Mouse (Mus musculus): ENCODE measurements around the gene Rad17. TPM values are rescaled to one million over a fixed set of nuclear protein-coding genes. Genes with fewer than 3 reads are reported as not detected.

Gene Rad17
- polyA plus RNA-seq, 1 experiment from 2014 or later: 22.1 TPM

DNA sequence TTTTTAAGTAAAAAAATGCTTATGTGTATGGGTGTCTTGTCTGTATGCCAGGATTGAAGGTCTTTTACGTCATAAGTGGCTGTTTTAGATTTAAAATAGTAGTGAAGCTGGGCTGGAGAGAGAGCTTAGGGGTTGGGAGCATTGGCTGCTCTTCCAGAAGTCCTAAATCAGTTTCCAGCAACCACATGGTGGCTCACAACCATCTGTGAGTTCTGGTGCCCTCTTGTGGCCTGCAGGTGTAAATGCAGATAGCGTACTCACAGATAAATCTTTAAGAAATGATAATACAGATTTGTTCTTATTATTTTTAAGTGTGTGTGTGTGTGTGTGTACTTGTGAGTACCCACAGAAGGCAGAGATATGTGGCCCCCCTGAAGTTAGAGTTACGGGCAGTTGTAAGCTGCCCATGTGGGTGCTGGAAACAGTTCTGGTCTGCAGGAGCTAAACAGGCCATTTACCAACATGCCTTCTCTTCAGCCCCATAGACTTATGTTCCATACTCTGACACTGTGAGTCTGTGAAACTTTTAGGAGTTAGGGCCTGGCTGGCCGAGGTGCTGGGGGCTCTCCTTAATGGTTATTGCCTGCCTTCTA lies 9.1 kb upstream of the Rad17 start:
- no peak for ATAC-seq (ENCODE audit: insufficient number of reproducible peaks, low FRiP score, low TSS enrichment, low read depth)
- no peak overlapping the region for H3K27ac ChIP-seq (replicated peaks)
- 47% methylated on average over 4 of the region's 4 CpGs for WGBS
- H3K4me3 ChIP-seq (replicated peaks): no peak overlapping the region
- H3K9me3 ChIP-seq (replicated peaks): no peaks in the 10 kb centered on the region
- no peaks in the 10 kb centered on the region for H3K4me1 ChIP-seq
- H3K36me3 ChIP-seq: peaks cover 16% of the 10 kb centered on the region
- no peak overlapping the region for H3K4me2 ChIP-seq (replicated peaks)
- no peak overlapping the region for H3K9ac ChIP-seq
- no peaks in the 10 kb centered on the region for H3K27me3 ChIP-seq

DNA sequence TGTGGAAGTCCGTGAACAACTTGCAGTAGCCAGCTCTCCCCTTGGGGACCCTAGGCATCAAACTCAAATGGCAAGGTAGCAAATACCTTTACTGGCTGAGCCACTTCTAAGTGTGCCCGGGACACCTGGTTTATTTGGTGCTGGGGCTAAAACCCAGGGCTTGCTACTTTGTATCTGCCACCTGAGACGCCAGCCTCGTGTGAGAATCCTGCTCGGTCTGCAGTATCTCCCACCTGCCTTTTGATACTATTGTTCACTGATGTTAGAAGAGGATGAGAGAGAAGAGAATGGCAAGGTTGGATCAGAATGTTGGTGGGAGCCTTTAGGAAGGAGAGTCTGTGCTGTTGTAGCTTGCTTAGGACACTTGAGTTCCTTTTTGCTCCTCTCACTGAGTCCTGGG lies 7.2 kb upstream of the Rad17 start:
- WGBS: 95% methylated on average over 5 of the region's 5 CpGs
- no peak for ATAC-seq (ENCODE audit: insufficient number of reproducible peaks, low FRiP score, low TSS enrichment, low read depth)
- no peak overlapping the region for H3K27ac ChIP-seq (replicated peaks)

DNA sequence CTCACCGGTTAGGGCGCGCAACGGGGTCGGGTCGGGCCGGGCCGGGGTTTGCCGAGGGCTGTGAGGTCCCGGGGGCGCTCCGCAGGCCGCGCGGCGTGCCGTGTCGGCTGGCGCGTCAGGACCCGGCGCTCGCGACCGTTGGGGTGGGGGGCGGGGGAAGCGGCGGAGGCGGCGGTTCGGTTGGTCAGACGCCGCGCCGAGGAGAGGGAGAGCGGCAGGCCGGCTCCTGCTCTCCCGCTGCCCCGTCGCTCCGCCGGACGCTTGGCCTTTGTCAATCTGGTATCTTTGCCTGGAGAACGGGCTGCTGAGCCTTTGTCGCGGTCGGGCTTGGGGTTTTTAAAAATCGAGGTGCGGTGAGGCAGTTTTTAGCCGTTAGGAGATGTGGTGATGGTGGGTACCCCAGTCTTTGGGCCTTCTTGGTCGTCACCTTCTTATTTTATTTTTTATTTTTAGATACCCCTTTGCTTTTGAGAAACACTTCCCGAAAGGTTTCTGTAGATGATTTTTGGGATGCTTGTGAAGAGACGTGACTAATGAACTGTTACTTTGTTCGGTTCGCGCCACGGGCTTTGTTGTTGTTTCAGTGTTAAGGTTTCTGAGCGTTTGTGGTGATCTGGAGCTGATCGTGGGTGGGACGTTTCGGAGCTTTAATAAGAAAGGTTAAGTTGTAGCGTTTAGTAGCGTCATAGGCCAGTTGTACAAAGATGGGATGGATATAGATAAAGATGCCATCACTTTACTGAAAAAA lies 762 bp upstream of the Rad17 start, which contains the start of gene Taf9:
TSS of gene Taf9 (plus strand) at position 141 of the 748 bp plus-strand sequence.
- peak within 1 kb of the TSS; percentile 95 for H3K4me3 ChIP-seq (replicated peaks)
- H3K4me2 ChIP-seq (replicated peaks): peak within 1 kb of the TSS; percentile 79
- H3K27ac ChIP-seq (replicated peaks): peak within 1 kb of the TSS; percentile 96
- WGBS: under 1% methylated on average over 45 of the region's 63 CpGs
- peak within 1 kb of the TSS; percentile 97 for H3K9ac ChIP-seq
- no peaks in the 10 kb centered on the region for H3K27me3 ChIP-seq
- no peaks in the 10 kb centered on the region for H3K9me3 ChIP-seq (replicated peaks)
- peak; percentile 74 for ATAC-seq (ENCODE audit: insufficient number of reproducible peaks, low FRiP score, low TSS enrichment, low read depth)
- peaks cover 21% of the 10 kb centered on the region for H3K36me3 ChIP-seq
- peaks cover 8% of the 10 kb centered on the region for H3K4me1 ChIP-seq

More for the DNA sequence above, 7.2 kb upstream of the Rad17 start:
- Histone ChIP-seq H3K4me2 (replicated peaks) (no peak overlapping the region), H3K4me1 (no peaks in the 10 kb centered on the region), H3K27me3 (no peaks in the 10 kb centered on the region), H3K4me3 (replicated peaks) (no peak overlapping the region), H3K36me3 (peaks cover 18% of the 10 kb centered on the region), H3K9me3 (replicated peaks) (no peaks in the 10 kb centered on the region), H3K9ac (no peak overlapping the region)

- 95% methylated on average over 8 of the region's 8 CpGs for WGBS
- H3K4me3 ChIP-seq (replicated peaks): no peak overlapping the region
These were observed 2.6 kb downstream of the Rad17 start for GRCm38 (mm10) chr13:100648223-100648622.

GRCm38 (mm10) chr13:100642471-100643209 lies 8.2 kb downstream of the Rad17 start:
- H3K4me3 ChIP-seq (replicated peaks): no peak overlapping the region
- no peaks in the 10 kb centered on the region for H3K4me1 ChIP-seq
- 90% methylated on average over 4 of the region's 4 CpGs for WGBS
- H3K27me3 ChIP-seq: no peaks in the 10 kb centered on the region
- peaks cover 75% of the 10 kb centered on the region for H3K36me3 ChIP-seq
- no peak for ATAC-seq (ENCODE audit: insufficient number of reproducible peaks, low FRiP score, low TSS enrichment, low read depth)
- no peak overlapping the region for H3K27ac ChIP-seq (replicated peaks)
- H3K4me2 ChIP-seq (replicated peaks): no peak overlapping the region
- H3K9ac ChIP-seq: no peak overlapping the region
- no peaks in the 10 kb centered on the region for H3K9me3 ChIP-seq (replicated peaks)

More at GRCm38 (mm10) chr13:100648223-100648622, 2.6 kb downstream of the Rad17 start:
- Histone ChIP-seq H3K4me1 (peaks cover 8% of the 10 kb centered on the region), H3K27ac (replicated peaks) (no peak overlapping the region), H3K27me3 (no peaks in the 10 kb centered on the region), H3K36me3 (peaks cover 39% of the 10 kb centered on the region), H3K4me2 (replicated peaks) (no peak overlapping the region), H3K9ac (no peak overlapping the region), H3K9me3 (replicated peaks) (no peaks in the 10 kb centered on the region)
- ATAC-seq (ENCODE audit: insufficient number of reproducible peaks, low FRiP score, low TSS enrichment, low read depth): no peak

DNA sequence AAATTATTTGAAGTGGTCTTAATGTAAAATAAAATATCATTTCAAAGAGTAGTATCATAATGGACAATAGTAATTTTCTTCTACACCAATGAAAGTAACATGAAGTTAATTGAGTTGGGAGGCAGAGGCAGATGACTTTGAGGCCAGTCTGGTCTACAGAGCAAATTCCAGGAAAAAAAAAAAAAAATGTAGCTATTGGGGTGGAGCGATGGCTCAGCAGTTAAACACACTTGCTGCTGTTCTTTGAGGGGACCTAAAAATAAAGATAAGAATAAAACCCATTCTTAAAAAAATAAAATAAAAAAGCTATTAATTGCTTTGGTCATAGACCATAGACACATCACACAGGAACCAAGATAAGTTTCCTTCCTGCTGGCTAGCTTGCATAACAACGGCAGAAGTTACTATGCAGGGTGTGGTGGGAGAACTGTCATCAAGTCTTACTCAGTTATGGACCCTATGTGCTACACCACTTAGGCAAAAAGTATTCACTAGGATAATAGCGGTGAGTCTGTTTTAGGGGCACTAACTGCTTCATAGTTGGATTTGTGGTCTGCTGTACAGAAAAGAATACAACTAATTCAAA lies 16.7 kb downstream of the Rad17 start:
- Histone ChIP-seq H3K36me3 (peaks cover 61% of the 10 kb centered on the region), H3K4me2 (replicated peaks) (no peak overlapping the region), H3K9ac (no peak overlapping the region), H3K4me3 (replicated peaks) (no peak overlapping the region), H3K27ac (replicated peaks) (no peak overlapping the region), H3K4me1 (no peaks in the 10 kb centered on the region), H3K9me3 (replicated peaks) (no peaks in the 10 kb centered on the region), H3K27me3 (no peaks in the 10 kb centered on the region)
- 87% methylated on average over 3 of the region's 3 CpGs for WGBS
- ATAC-seq (ENCODE audit: insufficient number of reproducible peaks, low FRiP score, low TSS enrichment, low read depth): no peak

DNA sequence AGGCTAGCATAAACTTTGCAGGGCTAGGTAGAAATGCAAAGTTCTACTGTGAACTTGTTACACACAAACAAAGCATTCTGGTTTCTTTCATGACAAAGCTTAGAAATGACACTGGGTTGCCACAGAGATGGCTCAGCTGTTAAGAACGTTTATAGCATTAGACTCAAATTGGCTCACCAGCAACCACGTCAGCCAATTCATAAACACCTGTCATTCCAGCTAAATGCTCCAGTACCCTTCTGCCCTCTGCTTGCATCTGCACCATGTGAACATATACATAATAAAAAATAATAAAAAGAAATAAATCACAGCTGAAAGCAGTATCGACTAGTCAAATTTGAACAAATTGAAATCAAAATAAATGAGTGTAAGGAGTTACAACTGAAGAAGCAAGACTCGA lies 28.6 kb downstream of the Rad17 start:
- peaks cover 55% of the 10 kb centered on the region for H3K36me3 ChIP-seq
- no peak overlapping the region for H3K4me3 ChIP-seq (replicated peaks)
- H3K9ac ChIP-seq: no peak overlapping the region
- H3K4me1 ChIP-seq: no peaks in the 10 kb centered on the region
- H3K9me3 ChIP-seq (replicated peaks): no peaks in the 10 kb centered on the region
- ATAC-seq (ENCODE audit: insufficient number of reproducible peaks, low FRiP score, low TSS enrichment, low read depth): no peak
- no peak overlapping the region for H3K4me2 ChIP-seq (replicated peaks)
- H3K27ac ChIP-seq (replicated peaks): no peak overlapping the region
- WGBS: 85% methylated on average over 4 of the region's 4 CpGs
- H3K27me3 ChIP-seq: peaks cover 6% of the 10 kb centered on the region

DNA sequence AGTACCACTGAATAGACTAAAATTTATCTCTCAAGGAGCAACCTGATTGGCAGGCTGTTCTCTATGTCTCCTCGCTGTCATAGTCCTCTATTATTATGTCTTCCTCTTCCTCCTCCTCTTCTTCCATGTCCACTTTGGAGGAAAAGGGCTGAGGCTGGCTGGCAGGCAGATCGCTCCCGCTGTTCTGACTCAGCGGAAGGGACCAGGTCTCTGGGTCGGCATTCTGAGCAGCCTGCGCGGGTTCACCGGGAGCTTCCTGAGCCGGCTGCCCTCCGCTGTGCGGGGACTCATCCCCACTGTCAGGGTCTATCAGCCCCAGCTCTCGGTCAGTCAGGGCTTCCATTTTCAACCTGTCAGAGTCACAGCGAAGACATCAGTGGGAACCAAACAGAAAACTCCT lies 33.3 kb downstream of the Rad17 start:
- WGBS: 85% methylated on average over 13 of the region's 13 CpGs
- no peak overlapping the region for H3K9ac ChIP-seq
- no peak overlapping the region for H3K4me2 ChIP-seq (replicated peaks)
- ATAC-seq (ENCODE audit: insufficient number of reproducible peaks, low FRiP score, low TSS enrichment, low read depth): no peak
- peaks cover 25% of the 10 kb centered on the region for H3K36me3 ChIP-seq
- no peaks in the 10 kb centered on the region for H3K9me3 ChIP-seq (replicated peaks)
- 0 out of 2 replicates have a peak, but pooled peaks cover 2% of the 10 kb centered on the region for H3K4me1 ChIP-seq
- no peak overlapping the region for H3K27ac ChIP-seq (replicated peaks)
- H3K4me3 ChIP-seq (replicated peaks): no peak overlapping the region
- peaks cover 15% of the 10 kb centered on the region for H3K27me3 ChIP-seq

- ATAC-seq (ENCODE audit: insufficient number of reproducible peaks, low FRiP score, low TSS enrichment, low read depth): peak; percentile 67
- Histone ChIP-seq H3K4me2 (replicated peaks) (peak within 1 kb of the TSS; percentile 65), H3K4me3 (replicated peaks) (peak within 1 kb of the TSS; percentile 46), H3K27me3 (peaks cover 15% of the 10 kb centered on the region), H3K9ac (peak within 1 kb of the TSS; percentile 13; the same call in 1 of the 2 replicates), H3K4me1 (0 out of 2 replicates have a peak, but pooled peaks cover 2% of the 10 kb centered on the region), H3K36me3 (peaks cover 23% of the 10 kb centered on the region), H3K27ac (replicated peaks) (no peak within 1 kb of the TSS), H3K9me3 (replicated peaks) (no peaks in the 10 kb centered on the region)
- 7% methylated on average over 74 of the region's 77 CpGs for WGBS
These were observed 34.4 kb downstream of the Rad17 start, which contains the start of gene Marveld2 for GRCm38 (mm10) chr13:100616181-100617087. Gene Marveld2 (minus strand): TSS chr13:100616971.

- H3K4me2 ChIP-seq (replicated peaks): no peak overlapping the region
- H3K9me3 ChIP-seq (replicated peaks): no peaks in the 10 kb centered on the region
- no peak for ATAC-seq (ENCODE audit: insufficient number of reproducible peaks, low FRiP score, low TSS enrichment, low read depth)
- 0 out of 2 replicates have a peak, but pooled peaks cover 2% of the 10 kb centered on the region for H3K4me1 ChIP-seq
- no peak overlapping the region for H3K9ac ChIP-seq
- no peak overlapping the region for H3K27ac ChIP-seq (replicated peaks)
- 0 out of 2 replicates have a peak, but pooled peaks cover 10% of the 10 kb centered on the region for H3K36me3 ChIP-seq
- peaks cover 15% of the 10 kb centered on the region for H3K27me3 ChIP-seq
- H3K4me3 ChIP-seq (replicated peaks): no peak overlapping the region
- 49% methylated on average over 2 of the region's 2 CpGs for WGBS
These were observed 37.9 kb downstream of the Rad17 start for GRCm38 (mm10) chr13:100612903-100613302.
